Mouse (Mus musculus): ENCODE data around the gene Qars. TPM values are rescaled to one million over a fixed set of nuclear protein-coding genes. Genes with fewer than 3 reads are reported as not detected.

Gene Qars
- 243 and 346 TPM in 2 replicates for polyA plus RNA-seq (2012; rRNA removed)

GRCm38 (mm10) chr9:108507619-108508434, at the start of gene Qars:
TSS of gene Qars (plus strand) at chr9:108507706.
- WGBS: under 1% methylated on average over 37 of the region's 37 CpGs
- DNase-seq (ENCODE audit: low read depth, low spot score): peak; percentile 99

- DNase-seq (ENCODE audit: low read depth, low spot score): no peak
- 53% methylated on average over 1 of the region's 1 CpGs for WGBS
Measured at GRCm38 (mm10) chr9:108459939-108460318, 47.6 kb upstream of the Qars start.

GRCm38 (mm10) chr9:108460319-108461178, 47.0 kb upstream of the Qars start, which contains the start of gene Ccdc71:
TSS of gene Ccdc71 (plus strand) at chr9:108460527.
- no peak for DNase-seq (ENCODE audit: low read depth, low spot score)
- WGBS: under 1% methylated on average over 52 of the region's 52 CpGs

- DNase-seq (ENCODE audit: low read depth, low spot score): no peak
- WGBS: 11% methylated on average over 11 of the region's 11 CpGs
Measured at GRCm38 (mm10) chr9:108461181-108461631, 46.3 kb upstream of the Qars start, which contains the start of gene Klhdc8b. TSS of gene Klhdc8b (minus strand) at chr9:108461581.

GRCm38 (mm10) chr9:108461675-108462074, 45.8 kb upstream of the Qars start:
- WGBS: 65% methylated on average over 5 of the region's 5 CpGs
- no peak for DNase-seq (ENCODE audit: low read depth, low spot score)

- WGBS: 67% methylated on average over 10 of the region's 10 CpGs
Measured at GRCm38 (mm10) chr9:108462192-108462591, 45.3 kb upstream of the Qars start.

GRCm38 (mm10) chr9:108463713-108464112, 43.8 kb upstream of the Qars start:
- DNase-seq (ENCODE audit: low read depth, low spot score): no peak
- WGBS: 91% methylated on average over 9 of the region's 9 CpGs

More at GRCm38 (mm10) chr9:108462192-108462591, 45.3 kb upstream of the Qars start:
- DNase-seq (ENCODE audit: low read depth, low spot score): no peak

GRCm38 (mm10) chr9:108466219-108466618, 41.3 kb upstream of the Qars start:
- WGBS: 91% methylated on average over 2 of the region's 2 CpGs

GRCm38 (mm10) chr9:108469430-108469829, 38.1 kb upstream of the Qars start:
- 71% methylated on average over 5 of the region's 5 CpGs for WGBS
- no peak for DNase-seq (ENCODE audit: low read depth, low spot score)

More at GRCm38 (mm10) chr9:108466219-108466618, 41.3 kb upstream of the Qars start:
- no peak for DNase-seq (ENCODE audit: low read depth, low spot score)

- no peak for DNase-seq (ENCODE audit: low read depth, low spot score)
- WGBS: 23% methylated on average over 4 of the region's 4 CpGs
Measured at GRCm38 (mm10) chr9:108469845-108470244, 37.7 kb upstream of the Qars start.

GRCm38 (mm10) chr9:108474528-108474927, 33.0 kb upstream of the Qars start:
- no peak for DNase-seq (ENCODE audit: low read depth, low spot score)
- 63% methylated on average over 1 of the region's 1 CpGs for WGBS

GRCm38 (mm10) chr9:108478638-108479156, 28.8 kb upstream of the Qars start:
- WGBS: under 1% methylated on average over 20 of the region's 20 CpGs
- no peak for DNase-seq (ENCODE audit: low read depth, low spot score)

- DNase-seq (ENCODE audit: low read depth, low spot score): no peak
Measured at GRCm38 (mm10) chr9:108479241-108479640, 28.3 kb upstream of the Qars start.

GRCm38 (mm10) chr9:108479721-108480351, 27.7 kb upstream of the Qars start, which contains the start of gene Lamb2:
TSS of gene Lamb2 (plus strand) at chr9:108479736.
- 11% methylated on average over 10 of the region's 10 CpGs for WGBS
- no peak for DNase-seq (ENCODE audit: low read depth, low spot score)

More at GRCm38 (mm10) chr9:108479241-108479640, 28.3 kb upstream of the Qars start:
- WGBS: 20% methylated on average over 11 of the region's 11 CpGs

GRCm38 (mm10) chr9:108480813-108481519, 26.5 kb upstream of the Qars start:
- DNase-seq (ENCODE audit: low read depth, low spot score): no peak
- WGBS: 90% methylated on average over 28 of the region's 28 CpGs

- WGBS: 87% methylated on average over 19 of the region's 19 CpGs
Measured at GRCm38 (mm10) chr9:108481520-108482210, 25.8 kb upstream of the Qars start.

GRCm38 (mm10) chr9:108483051-108483790, 24.3 kb upstream of the Qars start:
- WGBS: 95% methylated on average over 18 of the region's 18 CpGs
- DNase-seq (ENCODE audit: low read depth, low spot score): no peak

More at GRCm38 (mm10) chr9:108481520-108482210, 25.8 kb upstream of the Qars start:
- DNase-seq (ENCODE audit: low read depth, low spot score): no peak

All from large intestine, adult 2 months (tissue).